Mouse (Mus musculus) liver, embryonic 14.5 days (tissue): Measurements from ENCODE around the gene Gm3591.
"Not testable (repeated sequence)": the region's sequence is repeated elsewhere in the genome, so short reads cannot be mapped to it uniquely, and the experiment has no call there.

Experiments used
- CTCF ChIP-seq: IDR thresholded peaks from 2 replicates; pipeline ENCODE4 v1.5.1; 2016; ENCODE audit warnings: antibody characterized with exemption, low read depth, control low read depth
- EP300 ChIP-seq: IDR thresholded peaks from 2 replicates; pipeline ENCODE4 v1.6.1; 2016; ENCODE audit warnings: antibody characterized with exemption, low read depth

DNA sequence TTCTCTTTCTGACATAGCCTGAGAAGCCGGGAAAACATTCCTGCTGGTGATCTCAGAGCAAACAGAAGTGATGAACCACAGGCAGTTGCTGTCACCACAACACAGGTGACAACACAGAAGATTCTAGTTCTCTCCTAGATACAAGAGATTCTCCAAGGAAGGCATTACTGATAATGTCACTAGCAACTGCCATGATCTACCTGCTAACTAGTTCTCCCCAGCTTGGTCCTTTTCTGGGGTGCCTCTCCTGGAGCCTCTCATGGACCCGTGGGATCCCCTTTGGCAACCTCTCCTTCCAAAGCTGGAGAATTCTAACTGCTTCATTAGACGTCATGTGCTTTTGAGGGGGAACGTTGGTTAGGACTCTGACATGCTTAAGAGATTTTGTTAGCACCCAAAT is 32.2 kb upstream of the Gm3591 start, which contains the start of gene Gm3594:
- TF ChIP-seq CTCF, EP300: not testable (repeated sequence)
